Mouse (Mus musculus): ENCODE measurements around the gene Rerg.

GRCm38 (mm10) chr6:137211441-137211840 lies 41.1 kb upstream of the Rerg start:
- no peak for TF ChIP-seq CTCF (IDR thresholded peaks at IDR 0.05; ENCODE audit: control insufficient read depth, insufficient read depth, low read length)
- no peak for TF ChIP-seq POLR2A (IDR thresholded peaks at IDR 0.05; ENCODE audit: borderline replicate concordance, control insufficient read depth, low read depth, low read length)

Measured in bone marrow, adult 2 months (tissue).